Mouse (Mus musculus): Measurements from ENCODE around the gene Dsp. TPM values are rescaled to one million over a fixed set of nuclear protein-coding genes. Genes with fewer than 3 reads are reported as not detected.

Gene Dsp
- total and polyA plus RNA-seq, 3 experiments = 0.17 TPM; not detected in 2

Other genes with a start within 250 kb of the Dsp start
- gene Ssr1, start 157.1 kb upstream of the Dsp start, total RNA-seq (2012; rRNA removed) = 67.1 and 85.9 TPM in 2 replicates
- 145 and 150 TPM in 2 replicates for gene Ssr1, start 157.1 kb upstream of the Dsp start, total RNA-seq (2014; rRNA removed)
- gene Ssr1, start 157.1 kb upstream of the Dsp start, polyA plus RNA-seq (2012; ENCODE audit: insufficient read length, low read depth) = 163 and 167 TPM in 2 replicates
- gene Riok1, start 114.3 kb upstream of the Dsp start, total RNA-seq (2012; rRNA removed) = 33.9 and 42.6 TPM in 2 replicates
- gene Riok1, start 114.3 kb upstream of the Dsp start, total RNA-seq (2014; rRNA removed) = 67.0 and 70.9 TPM in 2 replicates
- 52.2 and 52.4 TPM in 2 replicates for gene Riok1, start 114.3 kb upstream of the Dsp start, polyA plus RNA-seq (2012; ENCODE audit: insufficient read length, low read depth)
- gene Cage1, start 114.2 kb upstream of the Dsp start, total RNA-seq (2012; rRNA removed) = 1.1 and 1.2 TPM in 2 replicates
- gene Cage1, start 114.2 kb upstream of the Dsp start, total RNA-seq (2014; rRNA removed) = 1.3 and 1.6 TPM in 2 replicates
- 1.4 and 1.5 TPM in 2 replicates for gene Cage1, start 114.2 kb upstream of the Dsp start, polyA plus RNA-seq (2012; ENCODE audit: insufficient read length, low read depth)
- gene Snrnp48, start 53.6 kb downstream of the Dsp start, total RNA-seq (2012; rRNA removed) = 45.8 and 52.8 TPM in 2 replicates
- gene Snrnp48, start 53.6 kb downstream of the Dsp start, total RNA-seq (2014; rRNA removed) = 42.4 and 46.7 TPM in 2 replicates
- 90.2 and 103 TPM in 2 replicates for gene Snrnp48, start 53.6 kb downstream of the Dsp start, polyA plus RNA-seq (2012; ENCODE audit: insufficient read length, low read depth)
- 2.8 and 3.5 TPM in 2 replicates for gene Bmp6, start 193.8 kb downstream of the Dsp start, total RNA-seq (2012; rRNA removed)
- gene Bmp6, start 193.8 kb downstream of the Dsp start, total RNA-seq (2014; rRNA removed) = 0.16 TPM in 2 replicates
- 0.38 and 0.77 TPM in 2 replicates for gene Bmp6, start 193.8 kb downstream of the Dsp start, polyA plus RNA-seq (2012; ENCODE audit: insufficient read length, low read depth)

Data from CH12.LX (cell line).